Mouse (Mus musculus) intestine, embryonic 15.5 days (tissue): ENCODE data around the gene Tbc1d2. TPM values are rescaled to one million over a fixed set of nuclear protein-coding genes. Genes with fewer than 3 reads are reported as not detected.

ENCODE experiments used
- ATAC-seq: fragments of 200-750 bp; cut with Nextera tagmentation; 2 replicates; pipeline ENCODE4 v1.8.0; 2017; ENCODE audit warnings: moderate TSS enrichment, moderate library complexity
- H3K27ac ChIP-seq: fragments of 300-500 bp; sonication (generic); 2 replicates; pipeline ENCODE4 v1.5.1; 2015; ENCODE audit warnings: mild to moderate bottlenecking, inconsistent platforms
- H3K27me3 ChIP-seq: fragments of 300-500 bp; sonication (generic); replicated peaks from 2 replicates; pipeline ENCODE4 v1.6.1; 2015; ENCODE audit warnings: inconsistent platforms
- H3K36me3 ChIP-seq: fragments of 300-500 bp; sonication (generic); 2 replicates; pipeline ENCODE4 v1.6.1; 2015; ENCODE audit warnings: inconsistent platforms
- H3K4me1 ChIP-seq: fragments of 300-500 bp; sonication (generic); replicated peaks from 2 replicates; pipeline ENCODE4 v1.6.1; 2015; ENCODE audit warnings: inconsistent platforms
- H3K4me2 ChIP-seq: fragments of 300-500 bp; sonication (generic); replicated peaks from 2 replicates; pipeline ENCODE4 v1.6.1; 2015; ENCODE audit warnings: mild to moderate bottlenecking, inconsistent platforms
- H3K4me3 ChIP-seq: fragments of 300-500 bp; sonication (generic); replicated peaks from 2 replicates; pipeline ENCODE4 v1.5.1; 2015; ENCODE audit warnings: inconsistent platforms
- H3K9ac ChIP-seq: fragments of 300-500 bp; sonication (generic); 2 replicates; pipeline ENCODE4 v1.6.1; 2015; ENCODE audit warnings: inconsistent platforms
- H3K9me3 ChIP-seq: fragments of 300-500 bp; sonication (generic); 2 replicates; pipeline ENCODE4 v1.6.1; 2016; ENCODE audit warnings: inconsistent platforms
- WGBS: fragments of 180-500 bp; shearing (Covaris S2); methylation state at CpG from one replicate; pipeline ENCODE4 v1.1.7; 2015; 5-methylcytosine and 5-hydroxymethylcytosine counted together
- polyA plus RNA-seq: library from polyadenylated mRNA; unstranded; fragments of >200 nt; fragmentation: Nextera tagmentation; extraction: Ambion mirVana; gene quantifications from 2 replicates; pipeline ENCODE4 v1.2.1, GENCODE M21; 2015

The Tbc1d2 gene
- polyA plus RNA-seq, 1 experiment from 2014 or later: 6.0 TPM

DNA sequence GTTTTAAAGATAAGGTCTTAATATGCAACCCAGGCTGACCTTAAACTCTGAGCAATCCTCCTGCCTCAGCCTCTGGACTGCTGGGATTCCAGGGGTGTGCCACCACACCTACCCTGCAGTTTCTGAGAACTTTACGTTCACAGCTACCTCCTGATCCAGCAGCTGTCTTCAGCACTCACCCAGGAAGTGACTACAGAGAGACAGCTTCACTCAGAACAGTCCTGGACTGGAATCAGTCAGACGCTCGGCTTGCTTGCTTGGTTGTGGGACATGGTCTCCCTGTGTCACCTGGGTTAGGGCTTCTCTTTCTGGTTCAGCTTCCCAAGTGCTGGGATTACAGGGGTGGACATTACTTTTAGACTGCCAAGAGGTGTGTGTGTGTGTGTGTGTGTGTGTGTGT, 93.1 kb downstream of the Tbc1d2 start:
- Histone ChIP-seq H3K36me3 (no peaks in the 10 kb centered on the region), H3K9me3 (no peaks in the 10 kb centered on the region), H3K27me3 (no peaks in the 10 kb centered on the region), H3K4me3 (no peak overlapping the region), H3K27ac (peak overlapping the region; percentile 87), H3K9ac (no peak overlapping the region), H3K4me1 (peaks cover 24% of the 10 kb centered on the region), H3K4me2 (no peak overlapping the region)
- ATAC-seq: no peak
- WGBS: 61% methylated on average over 3 of the region's 3 CpGs

- peak overlapping the region; percentile 14; the same call in 1 of the 2 replicates for H3K4me2 ChIP-seq
- peaks cover 24% of the 10 kb centered on the region for H3K4me1 ChIP-seq
- H3K27me3 ChIP-seq: no peaks in the 10 kb centered on the region
- peak; percentile 50 for ATAC-seq
- H3K36me3 ChIP-seq: no peaks in the 10 kb centered on the region
- WGBS: 76% methylated on average over 9 of the region's 9 CpGs
- H3K9me3 ChIP-seq: no peaks in the 10 kb centered on the region
- H3K9ac ChIP-seq: peak overlapping the region; percentile 11; the same call in 1 of the 2 replicates
- peak overlapping the region; percentile 87 for H3K27ac ChIP-seq
- H3K4me3 ChIP-seq: no peak overlapping the region
Measured at GRCm38 (mm10) chr4:46555762-46556161, 94.2 kb downstream of the Tbc1d2 start.

Other genes starting within 250 kb of the Tbc1d2 start
- gene Hemgn, start 236.7 kb downstream of the Tbc1d2 start, polyA plus RNA-seq: 4.8 and 6.4 TPM in 2 replicates
- 260 and 262 TPM in 2 replicates for gene Anp32b, start 199.3 kb downstream of the Tbc1d2 start, polyA plus RNA-seq
- 102 and 113 TPM in 2 replicates for gene Nans, start 161.0 kb downstream of the Tbc1d2 start, polyA plus RNA-seq
- gene Trim14, start 114.1 kb downstream of the Tbc1d2 start, polyA plus RNA-seq: 11.4 and 12.6 TPM in 2 replicates
- gene Coro2a, start 48.0 kb downstream of the Tbc1d2 start, polyA plus RNA-seq: 66.0 and 68.3 TPM in 2 replicates